Mouse (Mus musculus) CD4-positive, CD25-positive, alpha-beta regulatory T cell, adult 4 months (primary cell): Measurements from ENCODE around the gene Cit. TPM values are rescaled to one million over a fixed set of nuclear protein-coding genes. Genes with fewer than 3 reads are reported as not detected.
A peak's percentile ranks its signal among the peaks of the same experiment; 100 is the strongest.

Experiments used
- ATAC-seq: one replicate; pipeline ENCODE4 v1.8.0; 2017
- polyA plus RNA-seq, 2 experiments: library from polyadenylated mRNA; unstranded; fragments of 100-300 nt; shearing (Covaris generic); gene quantifications; one replicate each; pipeline ENCODE4 v1.2.1; 2017

Cit gene
- polyA plus RNA-seq, 2 experiments from 2014 or later: 3.8 to 4.9 TPM

DNA sequence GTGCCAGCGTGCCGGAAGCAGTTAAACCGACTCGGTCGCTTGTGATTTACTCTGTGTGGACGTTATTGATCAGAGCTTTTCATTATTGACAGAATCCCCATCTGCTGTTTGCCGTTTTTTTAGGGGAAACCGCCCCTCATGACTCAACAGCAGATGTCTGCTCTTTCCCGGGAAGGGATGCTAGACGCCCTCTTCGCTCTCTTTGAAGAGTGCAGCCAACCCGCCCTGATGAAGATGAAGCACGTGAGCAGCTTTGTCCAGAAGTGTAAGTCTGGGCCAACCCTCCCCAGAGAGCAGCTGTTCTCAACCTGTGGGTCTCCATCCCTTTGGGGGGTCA, 5.9 kb downstream of the Cit start:
- no peak for ATAC-seq

DNA sequence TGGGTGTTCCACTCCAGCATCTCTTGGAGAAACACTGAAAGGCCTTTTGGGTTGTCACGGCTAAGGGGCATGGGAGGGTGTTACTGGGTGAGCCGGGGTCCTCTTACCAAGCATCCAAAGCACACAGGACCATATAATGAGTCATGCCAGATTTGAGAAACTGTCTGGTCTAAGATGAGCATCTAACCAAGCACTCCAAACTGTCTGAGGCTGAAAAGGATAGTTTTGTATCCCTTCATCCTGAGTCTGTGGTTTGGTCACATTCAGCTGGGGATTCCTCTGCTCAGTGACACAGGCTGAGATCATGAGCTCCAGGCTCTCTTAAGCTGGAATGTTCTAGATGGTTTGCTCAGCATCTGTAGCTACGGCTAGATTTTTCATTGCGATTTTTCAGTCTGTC, 7.4 kb downstream of the Cit start:
- no peak for ATAC-seq

DNA sequence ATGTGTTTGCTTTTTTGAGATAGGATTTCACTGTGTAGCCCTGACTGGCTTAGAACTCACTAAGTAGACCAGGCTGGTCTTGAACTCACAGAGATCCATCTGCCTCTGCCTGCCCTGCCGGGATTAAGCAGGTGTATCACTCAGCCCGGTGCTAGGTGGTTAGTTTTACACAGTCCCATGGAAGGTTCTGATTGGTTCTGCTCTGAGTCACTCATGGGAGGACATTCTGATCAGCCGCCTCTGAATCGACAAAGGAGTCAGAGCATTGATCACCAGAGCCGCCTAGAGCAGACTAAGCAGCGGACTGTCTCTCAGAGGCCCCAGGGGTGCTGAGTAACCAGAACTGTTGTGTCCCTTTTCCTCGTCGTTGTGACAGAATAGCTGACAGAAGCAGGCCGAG, 8.6 kb downstream of the Cit start:
- no peak for ATAC-seq

DNA sequence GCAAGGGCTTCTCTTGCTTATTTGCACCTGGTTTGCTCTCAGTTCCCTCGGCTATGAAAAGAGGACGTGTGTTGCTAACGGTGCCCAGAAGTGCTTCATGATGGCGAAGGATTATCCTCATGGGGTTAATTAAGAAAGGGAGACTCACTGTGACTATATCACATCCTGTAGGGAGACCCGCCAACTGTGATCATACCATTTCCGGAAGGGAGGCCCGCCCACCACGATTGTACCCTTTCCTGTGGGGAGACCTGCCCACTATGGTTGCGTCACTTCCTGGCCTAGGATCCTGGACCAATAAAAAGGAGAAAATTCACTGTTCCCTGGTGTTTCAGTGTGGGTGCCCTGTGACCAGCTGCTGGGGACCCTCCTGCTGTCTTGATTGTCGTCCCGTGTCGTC, 9.3 kb downstream of the Cit start:
- no peak for ATAC-seq

DNA sequence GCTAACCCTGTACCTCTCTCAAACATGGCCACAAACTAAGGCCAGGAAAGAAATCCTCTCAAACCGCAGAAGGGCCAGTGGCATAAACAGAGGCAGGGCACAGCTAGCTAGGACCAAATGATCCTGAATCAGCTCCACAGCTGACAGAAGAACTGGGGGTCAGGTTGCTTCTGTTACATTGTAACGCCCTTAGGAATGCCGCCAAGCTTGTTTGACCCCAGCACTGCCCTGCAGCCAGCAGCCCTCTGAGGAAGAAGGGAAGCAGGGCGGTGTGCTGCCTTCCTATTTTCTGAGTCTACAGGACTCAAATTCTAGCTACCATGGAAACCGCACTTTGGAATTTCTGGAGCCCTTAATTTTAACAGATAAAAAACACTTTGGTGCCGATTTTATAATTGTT, 13.6 kb downstream of the Cit start:
- ATAC-seq: no peak

DNA sequence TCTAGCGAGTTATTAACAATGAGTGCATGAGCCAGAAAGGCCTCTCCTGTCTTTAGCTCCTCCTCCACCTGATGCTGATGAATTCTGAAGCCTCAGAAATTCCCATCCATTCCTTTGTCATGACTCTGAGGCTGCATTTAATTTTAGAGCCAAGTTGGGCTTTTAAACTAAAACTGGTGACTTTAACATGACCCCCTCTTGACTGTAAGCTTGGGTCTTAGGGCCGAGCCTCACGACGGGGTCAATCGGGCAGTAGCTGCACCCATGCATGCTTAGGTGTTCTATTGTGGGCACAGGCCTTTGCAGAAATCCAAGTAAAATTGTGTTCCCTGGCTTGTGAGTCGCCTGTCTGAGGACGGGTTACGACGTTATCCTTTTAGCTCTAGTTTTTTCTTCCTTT, 14.4 kb downstream of the Cit start:
- no peak for ATAC-seq

DNA sequence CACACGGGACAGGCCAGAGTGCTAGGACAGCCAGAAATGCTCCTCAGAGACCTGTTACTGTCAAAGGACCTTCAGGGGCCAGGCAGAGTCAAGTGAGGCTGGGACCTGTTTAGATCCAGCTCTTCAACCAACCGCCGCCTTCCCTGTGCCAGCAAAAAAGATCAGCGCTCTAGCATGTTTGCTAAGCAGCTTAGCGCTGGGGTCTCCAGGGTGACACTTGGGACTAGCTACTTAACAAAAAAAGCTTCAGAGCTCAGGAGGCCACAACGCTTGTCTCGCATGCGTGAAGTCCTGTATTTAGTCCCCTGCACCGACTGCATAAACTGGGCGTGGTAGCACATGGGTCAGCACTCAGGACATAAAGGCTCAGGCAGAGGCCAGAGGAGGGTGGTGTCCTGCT, 16.9 kb downstream of the Cit start:
- ATAC-seq: no peak

DNA sequence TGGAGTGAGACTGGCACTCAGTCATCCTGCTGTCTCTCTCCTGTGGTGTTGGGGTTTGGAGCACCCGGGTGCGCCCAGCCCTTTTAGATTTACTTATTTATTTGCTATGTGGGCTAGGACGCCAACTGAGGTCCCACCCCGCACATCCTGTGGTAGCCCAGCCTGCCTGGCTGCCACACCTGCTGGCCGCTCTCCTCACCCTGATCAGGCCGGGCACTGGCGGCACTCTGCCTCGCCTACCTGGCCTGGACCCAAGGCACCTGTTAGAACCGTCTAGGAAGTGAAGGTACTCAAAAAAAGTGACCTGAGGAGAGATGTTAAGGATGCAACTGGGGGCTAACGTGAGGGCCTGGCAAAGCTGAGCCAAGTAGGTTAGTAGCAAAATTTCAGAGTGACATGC, 17.4 kb downstream of the Cit start:
- ATAC-seq: no peak

DNA sequence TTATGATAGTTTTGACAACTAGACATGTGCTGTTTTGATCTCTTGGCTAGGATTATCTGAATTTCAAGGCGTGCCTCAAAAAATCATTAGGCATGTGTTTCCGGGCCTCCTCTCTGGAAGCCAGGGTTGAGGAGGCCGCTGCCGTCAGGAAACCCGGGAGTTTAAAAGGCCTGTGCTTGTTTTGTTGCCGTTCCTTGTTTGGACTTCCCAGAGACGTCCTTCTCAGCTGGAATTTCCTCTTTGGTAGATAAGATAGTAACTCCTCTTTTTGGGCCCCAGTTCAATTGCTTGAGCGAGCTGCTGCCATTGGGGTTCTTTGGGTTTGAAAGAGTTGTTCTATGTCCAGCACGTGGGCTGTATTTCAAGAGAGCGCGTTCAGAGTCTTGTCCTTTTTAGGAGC, 21.2 kb downstream of the Cit start:
- ATAC-seq: no peak

DNA sequence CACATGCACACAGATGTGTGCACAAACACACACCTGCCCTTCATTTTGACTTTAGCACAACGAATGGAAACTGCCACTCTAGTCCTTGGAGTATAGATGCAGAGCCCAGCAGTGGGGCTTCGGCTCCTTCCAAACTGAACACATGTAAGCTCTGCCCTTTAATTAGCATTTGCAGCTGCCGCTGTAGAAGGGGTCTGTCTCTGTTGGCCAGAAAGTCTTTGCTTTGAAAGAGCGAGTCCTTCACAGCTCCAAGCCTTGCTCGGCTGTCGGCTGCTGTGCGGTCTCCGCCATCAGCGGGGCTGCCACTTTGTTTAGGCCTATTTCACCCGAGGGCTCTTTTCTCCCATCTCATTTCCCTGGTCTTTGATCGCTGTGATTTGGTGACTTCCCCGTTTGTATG, 23.5 kb downstream of the Cit start:
- no peak for ATAC-seq

DNA sequence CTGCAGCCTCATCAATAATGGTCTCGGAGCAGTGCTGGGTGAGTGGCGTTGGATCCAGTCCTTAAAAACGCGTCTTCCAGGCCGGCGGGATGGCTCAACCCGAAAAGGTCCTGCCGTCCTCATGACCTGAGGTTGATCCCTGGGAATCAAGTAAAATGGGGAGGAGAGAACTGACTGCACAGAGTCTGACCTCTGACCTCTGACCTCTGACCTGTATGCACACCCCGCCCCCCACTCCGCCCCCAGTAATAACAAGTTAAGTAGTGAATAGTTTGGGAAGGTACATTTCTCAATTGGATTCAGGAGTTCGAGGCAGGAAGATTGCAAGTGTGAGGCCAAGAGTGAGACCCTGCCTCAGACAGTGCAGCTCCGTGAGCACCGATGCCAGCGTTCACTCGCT, 24.1 kb downstream of the Cit start:
- ATAC-seq: no peak

DNA sequence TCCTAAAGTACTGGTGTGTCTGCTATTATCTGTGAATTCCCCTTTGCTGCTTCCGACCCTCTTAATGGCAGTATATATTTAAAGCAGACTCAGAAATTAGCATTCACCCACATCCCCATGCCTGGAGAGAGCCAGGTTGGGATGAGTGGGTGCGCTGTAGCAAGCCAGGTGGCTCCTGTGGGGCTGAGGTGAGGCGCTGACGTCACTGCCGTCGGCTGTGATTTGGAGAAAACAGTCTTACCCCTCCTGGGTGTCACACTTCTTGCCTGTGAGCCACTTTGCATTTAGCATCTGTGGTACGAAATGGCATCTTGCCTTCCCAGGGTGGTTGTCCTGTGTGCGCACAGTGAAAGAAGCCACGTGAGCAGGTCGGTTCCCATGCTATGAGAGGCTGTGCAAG, 26.1 kb downstream of the Cit start:
- no peak for ATAC-seq

DNA sequence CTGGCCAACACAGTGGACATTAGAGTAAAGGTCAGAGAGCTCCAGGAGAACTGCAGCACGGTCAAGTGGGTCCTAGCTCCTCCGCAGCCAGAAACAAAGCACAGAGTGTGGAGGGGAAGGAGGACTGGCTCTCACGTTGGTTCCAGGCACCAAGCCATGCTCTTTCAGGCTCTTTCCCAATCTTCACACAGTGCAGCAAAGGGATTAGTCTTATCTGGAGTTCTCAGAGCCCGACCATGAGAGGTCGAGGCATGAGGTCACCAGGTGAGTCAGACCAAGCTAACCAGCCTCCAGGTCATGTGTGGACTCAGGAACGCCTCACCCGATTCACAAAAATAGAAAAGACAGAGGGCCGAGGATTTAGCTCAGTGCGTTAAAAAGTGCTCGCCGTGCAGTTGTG, 27.0 kb downstream of the Cit start:
- no peak for ATAC-seq

DNA sequence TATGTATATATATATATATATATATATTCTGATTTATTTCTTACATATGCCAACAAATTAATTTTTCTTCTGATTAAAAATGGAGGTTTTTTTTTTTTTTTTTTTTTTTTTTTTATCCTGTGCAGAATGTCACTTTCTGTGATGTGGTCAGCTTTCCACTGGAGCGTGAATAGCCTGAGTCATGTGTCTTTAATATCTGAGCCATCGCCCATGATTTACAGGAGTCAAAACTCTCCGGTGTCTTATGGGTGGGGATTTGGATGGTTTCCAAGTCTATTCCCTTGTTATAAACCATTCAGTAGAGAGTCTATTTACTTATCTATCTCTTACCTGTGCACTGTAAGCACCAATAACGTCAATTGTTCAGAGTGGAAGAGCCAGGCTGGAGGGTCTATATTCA, 27.9 kb downstream of the Cit start:
- ATAC-seq: no peak

DNA sequence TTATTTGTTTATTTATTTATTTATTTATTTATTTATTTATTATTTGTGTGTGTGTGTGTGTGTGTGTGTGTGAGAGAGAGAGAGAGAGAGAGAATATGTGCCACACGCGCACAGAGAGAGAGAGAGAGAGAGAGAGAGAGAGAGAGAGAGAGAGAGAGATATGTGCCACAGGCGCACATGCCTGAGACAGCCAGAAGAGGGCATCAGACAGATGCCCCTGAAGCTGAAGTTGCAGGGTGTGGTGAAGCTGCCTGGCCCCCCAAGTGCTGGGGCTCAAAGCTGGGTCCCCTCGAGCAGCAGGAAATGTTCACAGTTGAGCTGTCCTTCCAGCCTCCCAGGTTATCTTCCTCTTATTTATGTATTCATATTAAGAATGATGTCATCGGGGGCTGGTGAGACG, 32.3 kb downstream of the Cit start:
- no peak for ATAC-seq

DNA sequence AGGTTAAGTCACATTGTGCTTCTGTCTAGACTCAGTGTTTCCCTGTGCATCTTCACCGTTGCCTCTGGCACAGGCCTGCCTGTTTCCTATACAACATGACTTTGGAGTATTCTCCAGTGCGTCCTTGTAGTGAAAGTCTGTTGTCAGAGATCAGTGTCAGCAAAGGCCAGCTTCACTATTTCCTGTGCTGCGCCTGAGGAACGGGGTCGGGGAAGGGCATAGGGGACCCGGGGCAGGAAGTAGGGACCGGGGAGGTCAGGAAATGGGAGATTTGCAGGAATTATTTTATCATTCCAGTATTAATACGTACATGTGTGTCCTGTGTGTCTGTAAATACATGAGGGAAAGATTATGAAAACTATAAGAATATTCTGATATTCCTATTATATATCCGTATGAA, 37.1 kb downstream of the Cit start:
- ATAC-seq: no peak

DNA sequence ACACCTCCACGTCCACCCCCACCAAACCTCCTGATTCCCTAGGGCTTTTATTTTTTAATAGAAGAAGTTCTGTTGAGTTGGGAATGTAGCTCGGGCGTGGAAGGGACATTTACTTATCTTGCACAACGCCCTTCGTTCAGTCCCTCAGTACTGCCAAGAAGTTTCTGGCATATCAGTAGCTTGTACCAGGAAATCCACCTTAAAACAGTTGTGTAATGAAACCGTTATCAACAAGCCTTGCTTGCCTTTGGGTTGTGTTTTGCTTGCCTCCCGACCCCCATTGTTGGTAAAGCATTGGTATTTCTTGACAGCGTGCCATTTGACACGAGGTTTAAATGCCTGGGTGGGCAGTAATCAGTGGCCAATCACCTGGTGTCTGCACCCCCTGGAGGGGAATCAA, 39.4 kb downstream of the Cit start:
- ATAC-seq: no peak

DNA sequence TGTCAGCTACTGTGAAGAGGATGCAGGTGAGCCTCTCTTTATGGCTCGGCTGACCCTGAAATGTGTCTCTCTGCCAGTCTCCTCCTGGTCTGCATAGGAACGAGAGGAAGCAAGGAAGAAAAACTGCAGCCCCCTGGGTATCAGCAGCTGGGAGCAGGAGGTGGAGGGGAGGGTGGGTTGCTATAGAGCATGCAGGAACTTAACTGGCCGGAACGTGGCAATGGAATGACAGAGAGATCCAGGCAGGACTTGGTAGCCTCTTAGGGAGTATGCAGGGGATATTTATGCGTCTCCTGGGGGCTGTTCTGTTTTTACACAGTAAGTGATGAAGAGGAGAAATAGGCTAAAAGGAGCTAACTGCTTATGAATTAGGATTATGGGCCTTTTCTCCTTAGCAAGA, 48.7 kb downstream of the Cit start:
- no peak for ATAC-seq

DNA sequence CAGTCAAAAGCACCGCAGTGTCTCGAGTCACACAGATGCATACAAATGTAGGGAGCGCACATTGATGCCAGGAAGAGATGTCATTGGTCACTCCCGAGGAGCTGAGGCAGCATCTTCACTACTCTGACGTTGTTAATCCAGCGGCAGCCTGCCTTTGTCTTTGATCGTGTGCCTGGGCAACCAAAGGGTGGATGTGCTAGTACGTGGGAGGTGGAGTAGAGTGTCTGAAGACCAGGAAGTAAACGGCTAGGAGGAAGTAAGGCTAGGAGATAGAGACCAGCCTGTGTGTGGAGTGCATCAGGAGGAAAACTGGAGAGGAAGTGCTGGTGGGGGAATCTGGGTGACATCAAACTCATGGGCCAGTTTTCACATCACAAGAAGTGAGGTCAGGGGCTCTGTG, 52.0 kb downstream of the Cit start:
- ATAC-seq: peak; percentile 39

DNA sequence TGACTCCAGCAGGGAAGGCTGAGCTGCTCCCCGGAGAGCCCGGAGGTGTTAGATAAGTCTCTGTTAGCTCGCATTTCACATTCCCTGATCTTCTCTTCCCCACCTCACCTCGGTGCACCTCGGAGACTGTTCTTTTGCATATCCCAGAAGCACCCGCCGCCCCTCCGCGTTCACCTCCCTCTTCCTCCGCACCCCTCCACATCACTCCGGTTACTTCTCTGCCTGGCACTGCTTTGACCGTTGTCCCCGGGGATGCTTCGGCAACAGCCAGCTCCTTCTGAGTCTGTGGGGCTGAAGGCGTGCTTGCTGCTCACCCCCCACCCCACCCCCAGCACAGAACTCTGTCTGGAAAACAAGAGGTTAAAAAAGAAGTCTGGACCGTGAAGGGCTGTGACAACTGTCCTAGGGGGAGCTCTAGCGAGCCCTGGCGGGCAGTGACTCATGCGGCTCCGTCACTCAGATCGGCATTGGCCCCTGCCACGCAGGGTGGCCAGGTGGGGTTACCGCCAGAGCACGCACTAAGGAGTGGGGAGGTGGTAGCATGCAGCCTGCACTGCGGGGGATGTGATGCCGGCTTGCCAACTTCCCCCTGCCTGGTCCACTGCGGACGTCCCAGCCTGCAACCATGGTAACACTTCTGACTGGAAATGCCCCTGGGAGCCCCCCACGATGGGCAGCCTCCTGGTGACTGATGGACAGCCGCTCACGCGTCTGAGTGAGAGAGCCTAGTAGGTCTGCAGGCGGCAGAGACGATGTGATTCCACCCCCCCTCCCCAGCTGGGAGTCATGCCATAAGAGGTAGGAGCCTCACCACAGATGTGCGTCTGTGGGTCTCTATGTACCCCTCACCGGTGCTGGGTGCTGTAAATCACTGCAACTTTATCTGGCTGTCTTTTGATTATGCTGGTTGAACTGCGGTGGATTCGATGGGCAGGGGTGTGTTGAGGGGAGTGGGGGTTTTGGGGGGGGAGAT, 62.2 kb downstream of the Cit start:
- ATAC-seq: no peak

DNA sequence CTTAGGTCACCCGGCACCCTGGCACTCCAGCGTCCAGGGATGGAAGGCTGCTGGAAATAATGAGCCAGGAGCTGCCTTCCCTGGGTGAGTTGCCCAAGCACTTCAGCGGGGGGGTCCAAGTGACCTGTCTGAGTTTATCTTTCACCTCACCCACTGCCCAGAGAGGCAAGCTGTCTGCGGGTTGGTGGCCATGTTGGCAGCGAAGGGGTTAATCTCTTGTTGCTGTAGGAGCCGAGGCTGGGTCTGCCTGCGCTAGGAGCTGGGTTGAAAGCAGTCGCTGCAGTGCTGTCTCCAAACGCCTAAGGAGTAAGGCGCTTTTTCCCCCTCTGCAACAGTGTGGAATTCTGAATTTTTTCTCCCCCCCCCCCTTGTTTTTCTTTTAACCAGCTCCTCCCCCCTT, 63.2 kb downstream of the Cit start:
- ATAC-seq: no peak

DNA sequence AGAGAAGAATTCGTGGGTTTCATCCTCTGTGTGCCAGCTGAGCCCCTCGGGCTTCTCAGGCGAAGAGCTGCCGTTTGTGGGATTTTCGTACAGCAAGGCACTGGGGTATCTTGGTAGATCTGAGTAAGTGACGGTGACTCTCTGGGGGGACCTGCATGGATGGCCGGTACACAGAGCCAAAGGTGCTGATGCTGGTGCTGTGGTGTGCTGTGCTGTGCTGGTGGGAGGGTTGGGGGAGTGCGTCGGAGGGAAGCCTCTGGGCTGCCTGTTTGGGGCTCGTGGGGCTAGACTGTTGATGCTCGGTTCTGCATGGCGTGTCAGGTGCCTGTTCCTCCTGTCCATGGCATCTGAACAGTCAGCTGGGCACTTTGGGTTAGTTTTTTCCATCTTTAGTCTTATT, 63.6 kb downstream of the Cit start:
- no peak for ATAC-seq

DNA sequence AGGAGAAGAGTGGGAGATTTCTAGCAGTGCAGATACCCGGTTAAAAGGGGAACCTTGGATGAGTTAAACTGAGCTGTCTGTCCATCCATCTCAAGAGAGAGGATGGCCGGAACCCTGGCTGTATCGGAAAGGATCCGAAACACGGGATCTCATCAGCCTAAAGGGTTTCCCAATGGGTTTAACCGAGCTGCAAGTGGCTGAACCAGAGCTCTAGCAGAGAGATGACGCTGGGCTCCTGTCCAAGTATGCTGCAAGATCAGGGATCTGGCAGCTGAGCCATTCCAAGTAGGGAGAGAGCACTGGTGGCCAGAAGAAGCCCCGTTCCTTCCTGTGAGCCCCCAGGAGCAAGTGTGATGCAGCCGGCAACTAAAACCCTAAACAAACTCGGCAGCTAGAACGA, 64.0 kb downstream of the Cit start:
- no peak for ATAC-seq

DNA sequence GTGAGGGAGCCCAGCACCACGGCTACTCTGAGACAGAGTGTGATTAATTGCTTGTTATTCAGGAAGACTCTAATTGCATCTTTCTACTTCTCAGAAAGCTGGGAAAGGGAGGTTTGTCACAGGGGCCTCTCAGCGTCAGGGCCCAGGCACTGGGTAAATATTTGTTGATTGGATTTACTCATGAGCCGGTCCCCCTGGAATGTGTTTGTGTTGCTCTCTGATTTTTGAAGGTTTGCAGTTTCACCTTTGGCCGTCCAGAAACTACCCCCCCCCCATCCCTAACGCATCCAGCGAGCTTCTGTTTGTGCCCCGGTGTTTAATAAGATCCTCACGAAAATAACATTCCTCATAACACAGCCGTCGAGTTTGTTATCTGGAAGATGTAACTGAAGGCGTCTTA, 65.4 kb downstream of the Cit start:
- ATAC-seq: no peak

DNA sequence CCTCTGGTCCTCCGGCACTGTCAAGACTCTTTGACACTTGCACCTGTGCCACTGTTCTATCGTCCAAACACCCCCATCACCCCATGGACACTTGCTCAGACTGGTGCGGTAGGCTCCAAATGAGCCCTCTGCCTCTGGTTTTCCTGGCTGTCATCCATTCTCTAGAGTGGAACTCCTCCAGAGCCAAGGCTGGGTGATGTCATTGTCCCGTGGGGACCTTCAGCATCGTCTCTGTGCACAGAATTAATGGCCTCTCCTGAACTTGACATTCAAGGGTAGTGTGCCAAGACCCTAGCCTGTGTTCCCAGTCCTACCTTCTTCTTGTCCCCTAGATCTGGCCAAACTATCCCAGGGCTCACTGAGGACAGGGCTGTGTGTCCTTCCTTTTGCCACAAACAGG, 70.4 kb downstream of the Cit start:
- no peak for ATAC-seq
